Mouse (Mus musculus) ES-E14 (cell line): ENCODE measurements at regions not wholly inside any gene's neighbourhood (a gene's known extent, or its start where the extent isn't known, plus 50 kb on each side); places are given as distances from the start of the nearest gene placed in this dataset.

Source experiments
- DNase-seq: peaks from one replicate; pipeline ENCODE4 v3.0.0-alpha.2; 2013; ENCODE audit warnings: low read depth, low spot score
- H3K27ac ChIP-seq: 2 replicates; pipeline ENCODE4 v1.5.1; 2012; ENCODE audit warnings: low read depth, mild to moderate bottlenecking, low read length, moderate library complexity, mixed read lengths; ENCODE audit not compliant: poor library complexity, insufficient read depth, severe bottlenecking
- H3K36me3 ChIP-seq: 2 replicates; pipeline ENCODE4 v1.6.1; 2012; ENCODE audit warnings: mild to moderate bottlenecking, low read length, moderate library complexity, mixed read lengths; ENCODE audit not compliant: control insufficient read depth, poor library complexity, insufficient read depth, severe bottlenecking
- H3K4me1 ChIP-seq, 2 experiments: fragments of 150-350 bp in 1 of 2; sonication (generic) in 1 of 2; 2 replicates each; pipeline ENCODE4 v1.6.1; 2012; ENCODE audit warnings: low read length in 2 of 2, mild to moderate bottlenecking in 1 of 2, mixed read lengths in 1 of 2; ENCODE audit not compliant: control insufficient read depth in 2 of 2, insufficient read depth in 2 of 2, poor library complexity in 1 of 2
- H3K4me3 ChIP-seq, 2 experiments: fragments of 150-350 bp in 1 of 2; sonication (generic) in 1 of 2; 2 replicates each; pipeline ENCODE4 v1.5.1; 2012; ENCODE audit warnings: low read length in 2 of 2, low read depth in 1 of 2, mild to moderate bottlenecking in 1 of 2, mixed read lengths in 1 of 2; ENCODE audit not compliant: insufficient read depth in 1 of 2, poor library complexity in 1 of 2, severe bottlenecking in 1 of 2
- H3K9ac ChIP-seq: 2 replicates; pipeline ENCODE4 v1.6.1; 2012; ENCODE audit warnings: low read depth, mild to moderate bottlenecking, low read length, mixed read lengths; ENCODE audit not compliant: poor library complexity, insufficient read depth, severe bottlenecking
- H3K9me3 ChIP-seq: fragments of 150-350 bp; sonication (generic); 2 replicates; pipeline ENCODE4 v1.6.1; 2012; ENCODE audit warnings: low read depth, mild to moderate bottlenecking, low read length; ENCODE audit not compliant: control insufficient read depth, insufficient read depth
- CHD2 ChIP-seq: IDR thresholded peaks from 2 replicates; pipeline ENCODE4 v1.6.1; 2014; ENCODE audit warnings: mild to moderate bottlenecking, low read depth, low read length, inconsistent platforms
- HCFC1 ChIP-seq: IDR thresholded peaks from 2 replicates; pipeline ENCODE4 v1.6.1; 2012; ENCODE audit warnings: low read length, inconsistent platforms, borderline replicate concordance; ENCODE audit not compliant: insufficient read depth
- MAFK ChIP-seq: IDR thresholded peaks from 2 replicates; pipeline ENCODE4 v1.6.1; 2014; ENCODE audit warnings: mild to moderate bottlenecking, low read depth, low read length, inconsistent platforms; ENCODE audit not compliant: insufficient read depth
- ZC3H11A ChIP-seq: IDR thresholded peaks from 2 replicates; pipeline ENCODE4 v1.6.1; 2012; ENCODE audit warnings: low read depth, mild to moderate bottlenecking, inconsistent platforms, low read length, borderline replicate concordance
- ZNF384 ChIP-seq: IDR thresholded peaks from 2 replicates; pipeline ENCODE4 v1.6.1; 2012; ENCODE audit warnings: low read depth, low read length, inconsistent platforms
- in situ Hi-C, 2 experiments: fragments of 600-800 bp; cut with MboI; formaldehyde crosslinking; loops; one replicate each; pipeline ENCODE4 v1.15.1; 2025; ENCODE audit warnings: low sequenced_read_pairs in 2 of 2, inconsistent platforms in 1 of 2; ENCODE audit not compliant: unreplicated experiment in 2 of 2

GRCm38 (mm10) chr2:178593743-178594142, 163.4 kb downstream of the Cdh26 start:
- Histone ChIP-seq H3K4me3 (no peak overlapping the region), H3K27ac (peak overlapping the region; percentile 61; the same call in 1 of the 2 replicates), H3K36me3 (no peaks in the 10 kb centered on the region), H3K9me3 (no peaks in the 10 kb centered on the region), H3K4me1 (peaks cover 5 to 15% of the 10 kb centered on the region in 2 experiments), H3K9ac (no peak overlapping the region)
- TF ChIP-seq ZC3H11A: no peak
- TF ChIP-seq CHD2: no peak
- no peak for TF ChIP-seq ZNF384
- no peak for TF ChIP-seq HCFC1
- no peak for TF ChIP-seq MAFK
- no peak for DNase-seq
- in situ Hi-C loops: no loop called here

- Histone ChIP-seq H3K36me3 (no peaks in the 10 kb centered on the region), H3K9me3 (no peaks in the 10 kb centered on the region), H3K27ac (peak overlapping the region; percentile 61; the same call in 1 of the 2 replicates), H3K9ac (no peak overlapping the region), H3K4me3 (peak overlapping the region in 1 of 2 experiments; percentile 44; a peak in 1 of 4 replicates), H3K4me1 (peaks cover 5 to 15% of the 10 kb centered on the region in 2 experiments)
- in situ Hi-C loops: no loop called here
- no peak for DNase-seq
- TF ChIP-seq CHD2: no peak
- no peak for TF ChIP-seq HCFC1
- TF ChIP-seq MAFK: no peak
- no peak for TF ChIP-seq ZNF384
- TF ChIP-seq ZC3H11A: no peak
These were observed 163.8 kb downstream of the Cdh26 start for GRCm38 (mm10) chr2:178594177-178594576.

- no peak overlapping the region for H3K4me3 ChIP-seq
- DNase-seq: no peak
- peaks cover 5 to 15% of the 10 kb centered on the region in 2 experiments for H3K4me1 ChIP-seq
- H3K9me3 ChIP-seq: no peaks in the 10 kb centered on the region
- no peaks in the 10 kb centered on the region for H3K36me3 ChIP-seq
- no peak overlapping the region for H3K27ac ChIP-seq
- in situ Hi-C loops: no loop called here
- TF ChIP-seq MAFK (no peak), ZNF384 (no peak), ZC3H11A (no peak), CHD2 (no peak), HCFC1 (no peak)
- H3K9ac ChIP-seq: no peak overlapping the region
These were observed 166.2 kb downstream of the Cdh26 start for GRCm38 (mm10) chr2:178596312-178597083.

- Histone ChIP-seq H3K4me3 (no peak overlapping the region), H3K27ac (no peak overlapping the region), H3K36me3 (no peaks in the 10 kb centered on the region), H3K9me3 (no peaks in the 10 kb centered on the region), H3K4me1 (peaks cover 5 to 15% of the 10 kb centered on the region in 2 experiments), H3K9ac (no peak overlapping the region)
- TF ChIP-seq HCFC1: no peak
- TF ChIP-seq ZC3H11A: no peak
- no peak for TF ChIP-seq CHD2
- TF ChIP-seq ZNF384: no peak
- TF ChIP-seq MAFK: no peak
- DNase-seq: no peak
- in situ Hi-C loops: no loop called here
These were observed 166.7 kb downstream of the Cdh26 start for GRCm38 (mm10) chr2:178597084-178597470.
